Mouse (Mus musculus) inflammation-experienced regulatory T-cells, adult 16 weeks (primary cell): ENCODE data around the gene Ppm1b. TPM values are rescaled to one million over a fixed set of nuclear protein-coding genes. Genes with fewer than 3 reads are reported as not detected.

Source experiments
- polyA plus RNA-seq: library from polyadenylated mRNA; unstranded; fragments of 100-300 nt; shearing (Covaris generic); gene quantifications from one replicate; pipeline ENCODE4 v1.2.1, GENCODE M21; 2017

Ppm1b gene
- 31.3 TPM for polyA plus RNA-seq

GRCm38 (mm10) chr17:84956441-84956840, at the start of gene Ppm1b:
Ppm1b (plus strand) TSS chr17:84956741.

GRCm38 (mm10) chr17:85028093-85028739, 71.7 kb downstream of the Ppm1b start, which contains the start of gene Slc3a1:
Slc3a1 (plus strand) TSS chr17:85028376.

Other genes starting within 250 kb of the Ppm1b start
- 19.6 TPM for gene Lrpprc, start 166.0 kb upstream of the Ppm1b start, polyA plus RNA-seq
- gene Slc3a1, start 71.6 kb downstream of the Ppm1b start, polyA plus RNA-seq: 0.34 TPM
- 22.2 TPM for gene Prepl, start 133.5 kb downstream of the Ppm1b start, polyA plus RNA-seq
- 14.0 TPM for gene Camkmt, start 133.8 kb downstream of the Ppm1b start, polyA plus RNA-seq